Mouse (Mus musculus) stomach, postnatal 0 days (tissue): ENCODE measurements around the gene Degs1.

Source experiments
- CTCF ChIP-seq: IDR thresholded peaks from 2 replicates; pipeline ENCODE4 v1.5.1; 2016; ENCODE audit warnings: antibody characterized with exemption, low read depth, mild to moderate bottlenecking, moderate library complexity
- EP300 ChIP-seq: optimal IDR thresholded peaks from 2 replicates; pipeline ENCODE3; 2016; ENCODE audit warnings: antibody characterized with exemption

DNA sequence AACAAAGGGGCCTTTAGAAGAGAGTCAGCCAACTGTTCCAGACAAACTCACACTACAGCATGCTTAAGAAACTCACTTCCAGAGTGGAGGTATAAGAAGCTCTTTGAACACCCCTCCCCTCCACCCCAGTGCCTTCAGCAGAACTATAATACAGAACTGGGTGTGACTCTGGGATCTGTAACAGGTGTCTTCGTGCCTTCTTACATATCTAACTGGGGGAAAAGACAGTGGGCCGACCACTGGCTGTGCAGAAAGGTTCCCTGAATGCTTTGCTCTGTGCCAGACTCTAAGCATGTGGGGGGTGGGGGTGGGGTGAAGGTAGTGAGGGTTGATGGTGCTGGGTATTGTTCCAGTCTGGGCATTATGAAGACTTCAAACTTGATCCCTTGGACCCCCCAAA, 6.0 kb upstream of the Degs1 start:
- no peak for TF ChIP-seq CTCF
- no peak for TF ChIP-seq EP300
